Mouse (Mus musculus): ENCODE data around the gene Igsf8. TPM values are rescaled to one million over a fixed set of nuclear protein-coding genes. Genes with fewer than 3 reads are reported as not detected.
"Not testable (repeated sequence)": the region's sequence is repeated elsewhere in the genome, so short reads cannot be mapped to it uniquely, and the experiment has no call there.

Gene Igsf8
- polyA plus RNA-seq (2017; shearing (Covaris generic)) = 1 to 10 TPM; 3.4 to 3.8 TPM

- ATAC-seq = no peak
Measured at GRCm38 (mm10) chr1:172261477-172262078, at the start of gene Igsf8. Gene Igsf8 (plus strand): TSS chr1:172261641.

DNA sequence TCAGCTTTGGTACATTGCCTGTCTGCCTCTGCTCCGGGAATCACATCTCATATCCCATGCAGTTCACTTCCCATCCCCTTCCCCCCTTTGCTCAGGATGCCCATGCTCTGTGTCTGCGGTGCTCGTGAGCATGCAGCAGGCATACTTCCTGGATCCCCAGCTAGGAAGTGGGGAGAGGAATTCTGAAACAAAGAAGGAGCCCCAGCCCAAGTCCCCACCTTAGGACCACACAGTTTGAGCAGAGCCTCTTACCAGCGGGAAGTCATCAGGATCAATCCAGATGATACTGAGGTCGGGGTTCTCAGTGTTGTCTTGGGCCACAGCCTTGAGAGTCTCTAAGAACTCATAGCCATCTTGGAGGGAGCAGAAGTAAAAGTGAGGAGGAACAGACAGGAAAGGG is 48.7 kb upstream of the Igsf8 start:
- no peak for ATAC-seq

GRCm38 (mm10) chr1:172213771-172214170 is 47.7 kb upstream of the Igsf8 start:
- no peak for ATAC-seq

- ATAC-seq = no peak
Measured at GRCm38 (mm10) chr1:172214748-172215147, 46.7 kb upstream of the Igsf8 start.

DNA sequence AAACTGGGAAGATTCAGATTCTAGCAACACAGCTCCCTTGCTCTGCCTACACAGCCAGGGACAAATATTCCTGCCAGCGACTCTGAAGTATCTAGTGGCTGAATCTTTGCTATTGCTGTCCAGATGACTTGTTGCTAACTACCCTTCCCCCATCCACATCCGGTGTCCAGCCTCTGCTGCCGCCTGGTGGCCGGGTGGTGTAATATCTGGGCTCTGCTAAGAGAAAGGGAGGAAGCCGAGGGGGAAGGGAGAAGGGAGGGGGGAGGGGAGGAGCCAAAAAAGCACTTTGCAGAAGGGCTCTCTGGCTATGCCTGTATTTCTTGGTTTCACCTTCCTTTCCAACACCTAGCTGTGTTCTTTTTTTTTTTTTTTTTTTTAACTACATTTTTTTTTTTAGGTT is 44.3 kb upstream of the Igsf8 start:
- peak; percentile 90 for ATAC-seq

DNA sequence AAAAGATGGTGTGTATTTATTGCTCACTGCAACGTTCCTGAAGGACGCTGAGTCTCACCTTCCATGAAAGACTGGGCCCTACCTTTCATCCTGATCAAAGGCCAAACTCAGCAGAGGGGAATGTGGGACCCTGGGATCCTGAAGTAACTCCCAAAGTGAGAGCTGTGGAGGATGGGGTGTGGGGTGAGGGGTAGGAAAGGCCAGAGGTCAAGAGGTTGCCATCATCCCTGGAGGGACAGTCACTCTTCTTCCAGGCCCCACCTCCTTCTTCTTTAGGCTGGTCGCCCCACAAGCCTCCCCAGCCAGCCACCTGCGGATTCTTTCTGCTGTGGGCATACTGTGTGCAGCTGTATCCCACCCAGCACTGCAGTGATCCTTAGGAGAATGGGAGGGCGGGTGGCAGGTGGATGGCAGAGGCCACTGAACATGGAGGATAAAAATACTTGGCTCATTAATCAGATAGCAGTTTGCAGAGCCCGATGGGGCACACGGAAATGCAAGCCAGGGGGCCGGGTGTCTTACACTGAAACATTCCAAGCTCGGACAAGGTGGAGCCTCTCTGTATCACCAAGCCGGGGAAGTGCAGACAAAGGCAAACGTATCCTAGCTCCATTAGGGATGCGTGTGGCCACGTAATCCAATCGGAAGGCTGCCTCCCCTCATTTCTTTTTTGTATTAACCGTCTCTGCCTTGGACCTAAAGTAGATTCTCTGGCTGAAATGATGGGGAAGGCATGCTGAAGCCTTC is 43.1 kb upstream of the Igsf8 start:
- ATAC-seq = no peak

GRCm38 (mm10) chr1:172219451-172220406 is 41.7 kb upstream of the Igsf8 start, which contains the start of gene Casq1:
Gene Casq1 (minus strand): TSS chr1:172219868.
- no peak for ATAC-seq

DNA sequence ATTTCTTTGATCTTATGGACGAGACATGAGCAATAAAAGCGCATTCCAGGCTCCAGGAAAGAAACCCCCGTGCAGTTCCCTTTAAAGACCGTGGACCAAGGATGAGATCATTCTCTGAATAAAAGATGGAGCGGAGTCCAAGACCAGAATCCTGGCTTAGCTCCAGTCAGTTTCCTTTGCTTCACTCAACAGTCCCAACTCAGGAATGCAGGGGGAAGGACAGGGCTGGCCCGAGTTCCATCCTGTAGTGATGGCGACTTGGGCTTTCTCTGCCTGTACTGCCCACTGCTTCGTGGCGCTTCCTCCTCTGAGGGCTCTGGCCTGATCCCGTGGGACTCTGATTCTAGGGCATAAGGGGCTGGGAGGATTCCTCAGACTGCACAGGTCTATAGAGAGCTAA is 41.0 kb upstream of the Igsf8 start:
- no peak for ATAC-seq

DNA sequence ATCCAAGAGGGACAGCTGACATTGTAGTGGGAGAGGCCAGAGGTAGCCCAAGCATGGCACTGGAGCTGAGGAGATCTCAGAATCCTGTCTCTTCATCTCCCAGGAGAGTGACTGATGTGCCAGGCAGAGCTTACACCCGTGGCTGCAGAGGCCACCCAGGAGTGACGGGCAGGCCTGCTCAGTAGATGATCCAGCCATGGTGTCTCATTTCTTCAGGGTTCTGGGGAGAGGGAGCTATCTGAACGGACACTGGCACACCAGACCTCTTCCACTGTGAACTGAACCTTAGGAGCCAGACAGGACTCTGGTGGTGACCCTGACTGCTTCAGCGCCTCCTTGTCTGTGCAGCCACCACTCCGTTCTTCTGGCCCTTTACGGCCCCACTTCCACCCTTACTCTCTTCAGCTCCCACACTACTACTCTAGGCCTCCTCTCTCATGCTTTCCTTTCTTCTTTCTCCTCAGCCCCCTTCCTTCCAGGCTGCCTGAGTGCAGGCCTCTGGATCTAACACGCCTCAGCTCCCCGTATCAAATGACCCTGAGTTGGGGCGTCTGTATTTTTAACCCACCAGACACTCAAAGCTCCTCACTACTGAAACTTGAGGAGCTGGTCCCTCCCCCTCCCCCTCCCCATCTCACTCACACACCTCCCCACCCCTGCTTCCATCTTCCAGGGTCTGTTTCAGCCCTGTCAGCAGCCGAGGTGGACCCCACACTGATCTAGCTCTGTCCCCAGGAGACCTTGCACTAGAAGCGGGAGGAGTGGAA is 40.0 kb upstream of the Igsf8 start:
- no peak for ATAC-seq

GRCm38 (mm10) chr1:172228209-172228608 is 33.2 kb upstream of the Igsf8 start:
- no peak for ATAC-seq

- no peak for ATAC-seq
Measured at GRCm38 (mm10) chr1:172229215-172229614, 32.2 kb upstream of the Igsf8 start.

DNA sequence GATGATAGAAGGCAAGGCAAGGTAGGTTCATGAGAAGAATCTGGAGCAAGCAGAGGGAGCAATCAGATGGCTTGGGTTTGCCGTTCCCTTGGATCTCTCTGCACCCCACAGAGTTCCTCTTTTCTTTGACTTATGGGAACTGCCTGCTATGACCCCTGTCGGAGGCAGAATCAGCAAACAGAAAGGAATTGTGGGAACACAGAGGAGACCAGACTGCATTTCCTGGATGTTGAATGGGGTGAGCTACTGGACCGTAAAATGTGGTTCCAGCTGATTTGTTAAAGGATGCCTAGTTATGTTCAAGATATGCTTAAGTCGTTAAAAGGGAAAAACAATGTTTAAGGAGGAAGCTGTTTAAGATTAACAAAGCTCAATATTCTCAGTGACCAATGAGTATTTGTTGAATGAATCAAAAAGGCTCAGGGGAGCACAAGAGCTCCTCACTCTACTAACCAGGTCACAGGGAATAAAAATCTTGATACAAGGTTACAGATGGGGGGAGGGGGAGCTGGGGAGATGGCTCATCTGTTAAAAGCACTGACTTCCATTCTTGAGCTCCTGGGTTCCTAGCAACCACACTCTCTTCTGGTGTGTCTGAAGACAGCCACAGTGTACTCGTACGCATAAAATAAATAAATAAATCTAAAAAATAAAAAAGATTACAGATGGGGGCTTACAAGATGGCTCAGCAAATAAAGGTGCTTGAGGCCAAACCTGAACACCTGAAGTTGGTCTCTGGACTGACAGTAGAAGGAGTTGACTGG is 20.3 kb upstream of the Igsf8 start:
- ATAC-seq = no peak

DNA sequence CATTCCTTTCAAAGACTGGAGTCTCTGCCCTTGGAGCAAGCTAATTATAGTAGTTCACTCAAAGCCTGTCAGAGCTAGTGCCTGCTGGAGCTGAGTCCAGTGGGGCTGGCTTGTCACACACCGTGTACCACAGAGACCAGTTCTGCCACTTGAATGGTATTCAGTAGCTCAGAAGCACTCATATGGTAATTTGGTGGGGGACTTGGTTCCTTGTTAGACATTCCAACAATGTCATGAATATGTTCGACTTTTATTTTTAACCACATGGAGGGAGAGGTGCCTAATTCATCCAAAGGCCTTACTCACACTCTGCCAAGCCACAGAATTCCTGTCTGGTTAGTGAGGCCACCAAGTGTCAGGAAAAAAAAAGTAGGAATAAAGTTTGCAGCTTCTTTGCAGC is 19.0 kb upstream of the Igsf8 start:
- no peak for ATAC-seq

GRCm38 (mm10) chr1:172243547-172244205 is 17.8 kb upstream of the Igsf8 start:
- no peak for ATAC-seq

DNA sequence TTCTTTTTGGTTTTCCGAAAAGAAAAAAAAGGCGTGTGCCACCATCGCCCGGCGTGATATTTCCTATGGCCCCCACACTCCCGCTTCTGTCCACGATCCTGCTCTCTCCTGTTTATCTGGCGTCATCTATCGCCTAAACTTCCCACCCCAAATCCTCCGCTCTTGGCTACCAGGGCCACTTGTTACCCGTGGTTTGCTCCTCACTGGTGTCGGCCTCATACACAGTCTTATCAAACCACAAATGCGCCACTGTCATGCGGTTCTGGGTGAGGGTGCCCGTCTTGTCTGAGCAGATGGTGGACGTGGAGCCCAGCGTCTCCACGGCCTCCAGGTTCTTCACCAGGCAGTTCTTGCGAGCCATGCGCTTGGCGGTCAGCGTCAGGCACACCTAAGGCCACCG is 16.8 kb upstream of the Igsf8 start:
- ATAC-seq = not testable (repeated sequence)

GRCm38 (mm10) chr1:172247216-172247615 is 14.2 kb upstream of the Igsf8 start:
- ATAC-seq = no peak

DNA sequence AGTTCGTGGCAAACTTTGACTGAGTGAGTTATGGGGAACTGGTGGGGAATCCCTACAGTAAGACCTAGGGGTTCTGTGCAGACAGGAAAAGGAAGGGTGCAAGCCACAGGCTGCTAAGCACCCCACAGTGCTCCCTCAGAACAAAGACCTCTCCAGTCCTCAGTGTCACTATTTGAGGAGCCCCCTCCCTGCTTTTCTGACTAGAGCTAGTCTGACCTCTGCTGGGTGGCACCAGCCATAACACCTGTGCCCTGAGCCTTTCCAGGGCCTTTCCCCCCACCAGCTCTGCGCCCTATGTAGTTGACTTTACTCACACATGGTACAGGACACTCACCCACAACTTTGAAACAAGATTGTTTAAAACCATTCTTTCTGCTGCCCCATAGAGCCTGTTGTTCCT is 13.8 kb upstream of the Igsf8 start:
- ATAC-seq = peak; percentile 40

DNA sequence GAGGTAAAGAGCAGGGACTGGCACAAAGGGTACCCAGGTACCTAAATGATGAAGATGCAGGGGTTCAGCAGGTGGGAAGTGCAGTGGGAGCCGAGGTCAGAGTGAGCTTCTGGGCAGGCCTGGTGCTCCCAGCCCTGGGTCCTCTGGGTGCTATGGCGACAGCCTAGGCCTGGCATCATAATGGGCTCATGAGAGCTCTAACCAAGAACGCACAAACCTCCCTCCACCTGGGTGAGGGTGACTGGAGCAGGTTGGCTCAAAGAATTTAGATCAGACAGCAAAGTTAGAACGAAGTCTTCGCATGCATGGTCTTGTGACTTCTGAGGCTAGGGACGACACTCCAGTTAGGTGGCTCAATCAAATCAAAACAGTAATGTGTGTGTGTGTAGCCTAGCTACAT is 3.1 kb upstream of the Igsf8 start, which contains the start of gene Atp1a4:
TSS of gene Atp1a4 (minus strand) at position 101 of the 400 bp plus-strand sequence.
- ATAC-seq = no peak

DNA sequence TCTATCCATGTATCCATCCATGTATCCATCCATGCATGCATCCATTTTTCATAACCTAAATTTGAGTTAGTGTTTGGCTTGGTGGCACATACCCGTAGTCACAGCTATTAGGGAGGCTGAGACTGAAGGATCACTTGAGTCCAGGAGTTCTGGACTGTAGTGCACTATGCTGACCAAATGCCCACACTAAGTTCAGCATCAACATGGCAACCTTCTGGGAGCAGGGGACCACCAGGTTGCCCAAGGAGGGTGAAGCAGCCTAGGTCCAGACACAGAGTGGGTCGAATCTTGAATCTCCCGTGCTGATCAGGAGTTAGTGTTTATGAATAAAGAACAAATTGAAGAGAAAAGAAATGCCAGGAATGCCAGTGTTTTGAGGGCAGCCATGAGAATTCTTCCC is 9.8 kb downstream of the Igsf8 start:
- no peak for ATAC-seq

DNA sequence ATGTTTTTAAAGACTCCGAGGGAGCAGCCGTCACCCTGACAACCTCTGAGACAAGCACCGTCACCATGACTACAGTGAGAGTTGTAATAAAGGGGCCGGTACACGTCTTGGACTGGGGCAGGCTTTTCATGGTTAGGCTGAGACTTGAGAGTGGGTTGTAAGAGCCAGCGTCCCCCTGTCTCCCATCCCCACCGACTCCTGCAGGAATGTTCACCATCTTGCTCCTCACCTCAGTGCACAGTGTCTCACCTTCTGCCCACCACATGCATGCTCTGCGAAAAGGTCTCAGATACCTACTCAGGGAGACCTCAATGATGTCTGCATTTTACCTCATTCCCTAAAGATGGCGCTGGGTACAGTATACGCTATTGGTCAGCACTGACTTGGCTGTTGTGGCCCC is 10.3 kb downstream of the Igsf8 start:
- no peak for ATAC-seq

DNA sequence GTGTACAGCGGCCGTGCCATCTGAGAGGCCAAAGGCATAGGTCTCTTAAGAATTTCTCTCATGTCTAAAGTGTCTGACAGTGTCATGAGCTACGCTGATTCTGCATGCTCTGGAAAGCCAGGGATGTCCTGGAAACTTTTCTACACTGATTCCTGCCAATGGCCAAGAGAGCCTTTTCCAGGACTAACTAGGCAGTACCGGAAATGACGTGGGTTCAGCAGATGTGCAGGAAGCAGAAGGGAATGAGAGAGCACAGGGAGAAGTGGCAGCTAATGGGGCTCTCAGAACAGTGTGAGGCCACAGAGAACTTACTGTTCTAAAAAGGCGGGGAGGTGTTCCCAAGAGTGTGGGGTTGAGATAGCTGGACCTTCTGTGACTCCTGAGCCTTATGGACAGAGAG is 11.9 kb downstream of the Igsf8 start:
- ATAC-seq = no peak

Data from activated CD4-positive, CD25-positive, alpha-beta regulatory T cell, adult 4 months (primary cell).